Mouse (Mus musculus) embryo, embryonic 10.5 days (tissue): Measurements from ENCODE around the gene Gm3488.
"Not testable (repeated sequence)": the region's sequence is repeated elsewhere in the genome, so short reads cannot be mapped to it uniquely, and the experiment has no call there.

ENCODE experiments used
- DNase-seq: peaks from one replicate; pipeline ENCODE4 v3.0.0-alpha.2; 2015; ENCODE audit warnings: low spot score

Gm3488 gene

DNA sequence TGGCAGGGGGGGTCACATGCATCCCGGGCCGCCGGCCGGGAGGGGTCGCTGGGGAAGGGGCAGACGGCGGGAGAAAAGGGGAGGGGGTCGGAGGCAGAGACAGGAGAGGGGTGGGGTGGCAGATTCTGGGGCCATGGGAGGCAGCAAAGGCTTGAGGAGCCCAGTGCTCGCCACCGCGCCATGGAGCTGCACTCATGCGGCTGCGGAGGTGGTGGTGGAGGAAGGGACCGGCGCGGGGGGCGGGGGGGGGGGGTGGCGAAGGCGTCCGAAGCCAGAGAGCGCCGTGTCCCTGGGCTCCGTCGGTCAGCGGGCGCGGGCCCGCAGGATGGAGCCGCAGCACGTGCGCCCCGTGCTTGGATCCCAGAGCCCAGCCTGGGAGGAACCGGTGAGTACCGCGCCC lies at the start of gene Gm3488:
TSS of gene Gm3488 (plus strand) at position 301 of the 400 bp plus-strand sequence.
- not testable (repeated sequence) for DNase-seq

DNA sequence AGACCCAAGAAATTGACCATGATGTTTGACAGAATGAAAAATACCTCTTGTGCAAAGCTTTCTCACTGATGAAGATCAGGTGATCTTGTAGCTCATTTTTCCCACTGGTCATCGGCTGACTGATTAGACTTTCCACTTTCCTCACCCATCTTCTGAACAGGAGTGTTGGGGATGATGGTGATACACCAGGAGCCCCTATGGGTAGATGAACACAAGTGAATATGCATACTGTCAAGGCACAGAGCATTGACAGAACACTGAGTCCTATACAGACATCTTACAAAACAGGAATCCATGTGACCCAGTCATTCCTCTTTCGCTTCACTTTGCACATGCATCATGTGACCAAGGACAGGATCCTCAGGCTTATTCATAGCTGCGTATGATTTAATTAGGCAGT lies 46.1 kb upstream of the Gm3488 start, which contains the start of gene Gm3194:
TSS of gene Gm3194 (minus strand) at position 101 of the 400 bp plus-strand sequence.
- not testable (repeated sequence) for DNase-seq

DNA sequence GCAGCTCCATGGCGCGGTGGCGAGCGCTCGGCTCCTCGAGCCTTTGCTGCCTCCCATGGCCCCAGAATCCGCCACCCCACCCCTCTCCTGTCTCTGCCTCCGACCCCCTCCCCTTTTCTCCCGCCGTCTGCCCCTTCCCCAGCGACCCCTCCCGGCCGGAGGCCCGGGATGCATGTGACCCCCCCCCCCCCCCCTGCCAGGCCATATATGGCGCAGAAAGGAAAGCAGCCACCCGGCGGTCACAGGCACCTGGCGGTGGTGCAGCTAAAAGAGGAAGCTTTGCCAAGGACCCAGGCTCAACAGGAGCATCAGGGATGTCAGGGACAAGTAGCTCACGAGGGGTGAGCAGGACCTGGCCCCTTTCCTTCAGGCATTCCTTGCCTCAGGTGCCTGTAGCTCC lies 41.0 kb upstream of the Gm3488 start:
- DNase-seq = not testable (repeated sequence)

DNA sequence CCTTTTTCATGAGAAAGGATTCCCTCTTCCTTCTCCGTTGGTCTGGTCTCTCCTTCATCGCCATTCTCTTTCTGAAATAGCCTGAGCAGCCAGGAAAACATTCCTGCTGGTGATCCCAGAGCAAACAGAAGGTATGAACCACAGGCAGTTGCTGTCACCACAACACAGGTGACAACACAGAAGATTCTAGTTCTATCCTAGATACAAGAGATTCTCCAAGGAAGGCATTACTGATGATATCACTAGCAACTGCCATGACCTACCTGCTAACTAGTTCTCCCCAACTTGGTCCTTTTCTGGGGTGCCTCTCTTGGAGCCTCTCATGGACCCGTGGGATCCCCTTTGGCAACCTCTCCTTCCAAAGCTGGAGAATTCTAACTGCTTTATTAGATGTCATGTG lies 23.7 kb upstream of the Gm3488 start, which contains the start of gene Gm8246:
TSS of gene Gm8246 (minus strand) at position 101 of the 400 bp plus-strand sequence.
- DNase-seq = not testable (repeated sequence)

DNA sequence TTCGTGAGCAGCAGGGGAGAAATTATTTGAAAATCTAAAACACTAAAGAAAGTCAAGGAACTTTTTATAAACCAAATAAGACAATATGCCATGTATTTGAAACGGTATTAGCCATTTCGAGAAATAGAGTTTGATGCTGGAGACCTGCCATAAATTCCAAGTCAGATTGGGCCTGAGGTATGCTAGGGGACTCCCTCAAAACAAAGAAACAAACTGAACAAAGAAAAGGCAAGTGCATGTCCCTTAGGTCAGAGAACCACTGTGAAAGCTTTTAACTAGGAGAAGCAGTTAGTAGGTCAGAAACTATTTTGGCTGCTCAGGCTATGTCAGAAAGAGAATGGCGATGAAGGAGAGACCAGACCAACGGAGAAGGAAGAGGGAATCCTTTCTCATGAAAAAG lies 17.6 kb upstream of the Gm3488 start, which contains the start of gene Gm3187:
TSS of gene Gm3187 (plus strand) at position 301 of the 400 bp plus-strand sequence.
- DNase-seq = not testable (repeated sequence)

DNA sequence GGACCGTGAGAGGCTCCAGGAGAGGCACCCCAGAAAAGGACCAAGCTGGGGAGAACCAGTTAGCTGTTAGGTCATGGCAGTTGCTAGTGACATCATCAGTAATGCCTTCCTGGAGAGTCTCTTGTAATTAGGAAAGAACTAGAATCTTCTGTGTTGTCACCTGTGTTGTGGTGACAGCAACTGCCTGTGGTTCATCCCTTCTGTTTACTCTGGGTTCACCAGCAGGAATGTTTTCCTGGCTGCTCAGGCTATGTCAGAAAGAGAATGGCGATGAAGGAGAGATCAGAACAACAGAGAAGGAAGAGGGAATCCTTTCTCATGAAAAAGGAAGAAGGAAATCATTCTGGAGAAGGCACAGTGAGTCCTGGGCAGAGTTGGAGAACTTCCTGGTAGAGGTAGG lies 36.7 kb downstream of the Gm3488 start, which contains the start of gene Gm3532:
TSS of gene Gm3532 (plus strand) at position 301 of the 400 bp plus-strand sequence.
- not testable (repeated sequence) for DNase-seq
